Mouse (Mus musculus): ENCODE data around the gene Ccrl2. TPM values are rescaled to one million over a fixed set of nuclear protein-coding genes. Genes with fewer than 3 reads are reported as not detected.

The Ccrl2 gene
- polyA plus RNA-seq, 1 experiment from 2014 or later, result 2.7 TPM

DNA sequence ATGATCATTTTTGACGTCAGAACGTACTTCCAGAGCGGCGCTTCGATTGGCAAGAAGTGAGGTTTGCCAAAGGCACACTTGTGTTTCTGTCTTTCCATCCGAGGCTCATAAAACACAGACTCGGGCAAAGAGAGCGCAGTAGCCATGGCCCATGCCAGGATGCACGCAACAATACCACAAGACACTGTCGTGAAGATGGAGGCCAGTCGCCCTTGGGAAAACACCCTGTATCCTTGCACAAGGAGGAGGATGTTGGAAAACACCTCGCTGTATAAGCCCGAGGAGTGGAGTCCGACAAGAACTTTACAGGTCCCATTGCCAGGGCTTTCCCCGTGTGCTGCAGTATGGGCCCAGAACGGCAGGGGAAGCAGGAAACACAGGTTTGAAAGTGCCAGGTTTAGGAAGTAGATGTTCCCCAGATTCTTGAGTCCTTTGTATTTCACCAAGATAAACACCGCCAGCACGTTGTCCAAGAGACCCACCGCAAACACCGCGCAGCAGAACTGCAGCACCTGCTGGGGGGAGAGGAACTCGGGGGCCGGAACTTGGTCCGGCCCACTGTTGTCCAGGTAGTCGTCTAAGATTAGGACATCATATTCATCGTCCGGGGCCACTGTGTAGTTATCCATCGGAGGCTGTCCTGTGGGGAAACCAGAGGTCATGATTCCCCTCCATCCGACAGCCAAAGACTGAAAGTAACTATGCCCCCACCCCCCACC, 1.4 kb downstream of the Ccrl2 start:
- Histone ChIP-seq H3K9ac (ENCODE audit: low read depth, low read length) (peak overlapping the region; percentile 55; the same call in 1 of the 2 replicates), H3K9me3 (replicated peaks; ENCODE audit: low read length) (no peaks in the 10 kb centered on the region), H3K27ac (no peak overlapping the region), H3K27me3 (ENCODE audit: insufficient read depth, low read length) (no peaks in the 10 kb centered on the region), H3K4me1 (replicated peaks; ENCODE audit: insufficient read depth, low read length) (peaks cover 8% of the 10 kb centered on the region), H3K4me3 (replicated peaks; ENCODE audit: low read depth, low read length) (peak overlapping the region; percentile 48), H3K36me3 (ENCODE audit: insufficient read depth, low read length) (no peaks in the 10 kb centered on the region), H3K4me2 (ENCODE audit: low read length) (peak overlapping the region; percentile 74)
- no peak for TF ChIP-seq CTCF (IDR thresholded peaks at IDR 0.05; ENCODE audit: low read depth)
- DNase-seq (ENCODE audit: low spot score) (no peak), ATAC-seq (replicated peaks; ENCODE audit: low FRiP score, low read depth) (no peak)
- 62% methylated on average over 29 of the region's 29 CpGs for WGBS

DNA sequence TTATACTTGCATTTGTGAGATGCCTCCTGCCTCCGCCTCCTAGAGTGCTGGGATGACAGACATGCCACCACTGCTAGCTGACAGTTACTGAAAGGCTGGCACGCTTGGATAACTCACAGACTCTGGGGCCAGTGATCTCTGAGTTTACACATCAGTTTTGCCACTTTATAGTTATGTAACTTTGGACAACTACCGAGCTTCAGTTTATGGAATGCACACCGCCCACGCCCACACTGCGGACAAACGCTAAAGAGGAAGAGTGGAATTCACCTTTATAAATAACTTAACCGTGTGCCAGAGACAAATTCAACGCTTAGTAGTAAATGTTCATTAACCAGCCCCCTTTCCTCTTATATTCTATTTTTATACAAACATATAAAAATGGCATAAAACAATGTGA, 2.4 kb downstream of the Ccrl2 start:
- H3K27ac ChIP-seq, result no peak overlapping the region
- no peaks in the 10 kb centered on the region for H3K27me3 ChIP-seq (ENCODE audit: insufficient read depth, low read length)
- no peak overlapping the region for H3K4me3 ChIP-seq (replicated peaks; ENCODE audit: low read depth, low read length)
- H3K36me3 ChIP-seq (ENCODE audit: insufficient read depth, low read length), result no peaks in the 10 kb centered on the region
- H3K4me2 ChIP-seq (ENCODE audit: low read length), result no peak overlapping the region
- ATAC-seq (replicated peaks; ENCODE audit: low FRiP score, low read depth) (no peak), DNase-seq (ENCODE audit: low spot score) (no peak)
- H3K4me1 ChIP-seq (replicated peaks; ENCODE audit: insufficient read depth, low read length), result peaks cover 8% of the 10 kb centered on the region
- H3K9me3 ChIP-seq (replicated peaks; ENCODE audit: low read length), result no peaks in the 10 kb centered on the region
- H3K9ac ChIP-seq (ENCODE audit: low read depth, low read length), result no peak overlapping the region
- no peak for TF ChIP-seq CTCF (IDR thresholded peaks at IDR 0.05; ENCODE audit: low read depth)
- 65% methylated on average over 9 of the region's 9 CpGs for WGBS

DNA sequence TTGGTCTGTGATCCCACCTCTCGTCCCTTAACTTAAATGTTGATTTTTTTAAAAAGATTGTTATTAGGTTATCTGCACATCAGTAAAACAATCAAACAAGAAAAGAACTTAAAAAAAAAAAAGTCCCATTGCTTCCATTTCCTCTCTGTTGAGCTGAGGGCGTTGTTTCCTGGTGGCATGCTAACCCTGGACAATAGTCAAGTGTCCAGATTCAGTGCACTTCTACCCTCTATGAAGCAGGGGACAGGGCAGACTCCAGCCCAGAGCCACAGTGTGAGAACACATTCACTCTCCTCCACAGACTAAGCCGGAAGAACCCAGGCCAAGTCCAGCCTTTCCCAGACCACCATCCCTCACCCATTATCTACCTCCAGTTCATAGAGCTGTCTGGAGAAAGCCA, 8.9 kb downstream of the Ccrl2 start:
- no peak overlapping the region for H3K9ac ChIP-seq (ENCODE audit: low read depth, low read length)
- no peak for ATAC-seq (replicated peaks; ENCODE audit: low FRiP score, low read depth)
- TF ChIP-seq CTCF (IDR thresholded peaks at IDR 0.05; ENCODE audit: low read depth), result no peak
- no peaks in the 10 kb centered on the region for H3K4me1 ChIP-seq (replicated peaks; ENCODE audit: insufficient read depth, low read length)
- DNase-seq (ENCODE audit: low spot score), result no peak
- H3K27ac ChIP-seq, result no peak overlapping the region
- H3K4me3 ChIP-seq (replicated peaks; ENCODE audit: low read depth, low read length), result no peak overlapping the region
- no peaks in the 10 kb centered on the region for H3K27me3 ChIP-seq (ENCODE audit: insufficient read depth, low read length)
- H3K36me3 ChIP-seq (ENCODE audit: insufficient read depth, low read length), result no peaks in the 10 kb centered on the region
- no peaks in the 10 kb centered on the region for H3K9me3 ChIP-seq (replicated peaks; ENCODE audit: low read length)
- 70% methylated on average over 3 of the region's 3 CpGs for WGBS
- no peak overlapping the region for H3K4me2 ChIP-seq (ENCODE audit: low read length)

DNA sequence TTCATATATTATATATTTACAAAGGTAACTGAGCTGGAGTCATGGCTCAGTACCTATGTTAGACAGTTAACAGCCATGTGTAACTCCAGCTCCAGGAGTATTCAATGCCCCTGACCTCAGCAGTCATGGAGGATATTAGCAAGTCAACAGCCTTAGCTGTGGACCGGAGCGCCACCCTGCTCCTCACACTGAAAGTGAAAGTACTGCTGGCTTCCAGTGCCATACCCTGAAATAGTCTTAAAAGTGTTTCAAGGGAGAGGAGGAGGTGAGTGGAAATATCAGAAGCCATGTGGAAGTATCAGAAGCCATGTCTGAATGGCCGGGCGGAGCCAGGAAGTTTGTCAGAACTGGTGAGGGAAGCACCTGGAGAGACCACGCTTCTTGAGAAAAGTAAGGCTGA, 10.1 kb downstream of the Ccrl2 start:
- Histone ChIP-seq H3K4me1 (replicated peaks; ENCODE audit: insufficient read depth, low read length) (no peaks in the 10 kb centered on the region), H3K9ac (ENCODE audit: low read depth, low read length) (no peak overlapping the region), H3K4me3 (replicated peaks; ENCODE audit: low read depth, low read length) (no peak overlapping the region), H3K4me2 (ENCODE audit: low read length) (no peak overlapping the region), H3K27me3 (ENCODE audit: insufficient read depth, low read length) (no peaks in the 10 kb centered on the region), H3K36me3 (ENCODE audit: insufficient read depth, low read length) (no peaks in the 10 kb centered on the region), H3K9me3 (replicated peaks; ENCODE audit: low read length) (no peaks in the 10 kb centered on the region), H3K27ac (no peak overlapping the region)
- no peak for DNase-seq (ENCODE audit: low spot score)
- 91% methylated on average over 5 of the region's 5 CpGs for WGBS
- ATAC-seq (replicated peaks; ENCODE audit: low FRiP score, low read depth), result no peak
- TF ChIP-seq CTCF (IDR thresholded peaks at IDR 0.05; ENCODE audit: low read depth), result no peak

DNA sequence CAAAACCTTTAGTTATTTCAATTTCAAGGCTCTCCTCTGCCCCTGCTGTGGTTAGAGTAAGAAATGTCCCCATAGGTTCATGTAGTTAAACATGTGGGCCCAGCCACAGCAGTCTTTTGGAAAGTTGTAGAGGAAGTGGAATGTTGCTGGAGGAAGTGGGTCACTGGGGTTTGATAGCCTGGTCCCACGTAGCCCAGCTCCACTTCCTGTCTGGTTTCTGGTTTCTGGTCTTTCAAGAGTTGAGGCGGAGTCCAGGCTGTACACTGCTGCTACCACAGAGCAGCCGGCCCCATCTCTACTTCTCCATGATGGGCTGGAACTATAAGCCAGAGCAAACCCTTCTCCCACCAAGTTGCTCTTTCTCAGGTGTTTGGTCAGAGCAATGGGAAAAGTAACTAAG, 11.1 kb downstream of the Ccrl2 start:
- ATAC-seq (replicated peaks; ENCODE audit: low FRiP score, low read depth), result no peak
- Histone ChIP-seq H3K9ac (ENCODE audit: low read depth, low read length) (no peak overlapping the region), H3K27ac (no peak overlapping the region), H3K4me2 (ENCODE audit: low read length) (no peak overlapping the region), H3K4me3 (replicated peaks; ENCODE audit: low read depth, low read length) (no peak overlapping the region), H3K4me1 (replicated peaks; ENCODE audit: insufficient read depth, low read length) (no peaks in the 10 kb centered on the region), H3K36me3 (ENCODE audit: insufficient read depth, low read length) (no peaks in the 10 kb centered on the region), H3K27me3 (ENCODE audit: insufficient read depth, low read length) (no peaks in the 10 kb centered on the region), H3K9me3 (replicated peaks; ENCODE audit: low read length) (no peaks in the 10 kb centered on the region)
- no peak for TF ChIP-seq CTCF (IDR thresholded peaks at IDR 0.05; ENCODE audit: low read depth)
- DNase-seq (ENCODE audit: low spot score), result peak; percentile 28
- WGBS, result 62% methylated on average over 3 of the region's 3 CpGs

DNA sequence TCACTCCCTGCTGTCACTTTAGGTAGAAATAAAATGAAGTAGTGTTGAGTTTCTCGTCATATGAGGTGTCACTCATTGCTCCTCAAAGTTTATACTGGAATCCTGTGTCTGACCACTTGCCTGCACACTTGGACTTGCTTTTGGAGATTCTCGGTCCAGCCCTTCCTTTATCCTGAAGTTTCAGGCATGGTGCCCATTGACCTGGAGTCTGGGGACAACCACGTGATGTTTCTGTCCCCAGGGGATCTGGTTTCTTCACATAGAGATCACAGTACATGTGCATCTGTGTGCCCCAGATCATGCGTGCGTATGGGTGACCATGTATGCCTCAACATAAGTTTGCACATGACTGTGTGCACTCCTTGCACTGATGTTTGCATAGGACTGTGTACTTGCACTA, 15.1 kb downstream of the Ccrl2 start:
- ATAC-seq (replicated peaks; ENCODE audit: low FRiP score, low read depth) (no peak), DNase-seq (ENCODE audit: low spot score) (no peak)
- H3K4me3 ChIP-seq (replicated peaks; ENCODE audit: low read depth, low read length), result no peak overlapping the region
- no peak for TF ChIP-seq CTCF (IDR thresholded peaks at IDR 0.05; ENCODE audit: low read depth)
- WGBS, result 78% methylated on average over 5 of the region's 5 CpGs
- no peaks in the 10 kb centered on the region for H3K27me3 ChIP-seq (ENCODE audit: insufficient read depth, low read length)
- no peak overlapping the region for H3K9ac ChIP-seq (ENCODE audit: low read depth, low read length)
- H3K36me3 ChIP-seq (ENCODE audit: insufficient read depth, low read length), result no peaks in the 10 kb centered on the region
- H3K9me3 ChIP-seq (replicated peaks; ENCODE audit: low read length), result no peaks in the 10 kb centered on the region
- no peak overlapping the region for H3K4me2 ChIP-seq (ENCODE audit: low read length)
- H3K4me1 ChIP-seq (replicated peaks; ENCODE audit: insufficient read depth, low read length), result no peaks in the 10 kb centered on the region
- H3K27ac ChIP-seq, result no peak overlapping the region

DNA sequence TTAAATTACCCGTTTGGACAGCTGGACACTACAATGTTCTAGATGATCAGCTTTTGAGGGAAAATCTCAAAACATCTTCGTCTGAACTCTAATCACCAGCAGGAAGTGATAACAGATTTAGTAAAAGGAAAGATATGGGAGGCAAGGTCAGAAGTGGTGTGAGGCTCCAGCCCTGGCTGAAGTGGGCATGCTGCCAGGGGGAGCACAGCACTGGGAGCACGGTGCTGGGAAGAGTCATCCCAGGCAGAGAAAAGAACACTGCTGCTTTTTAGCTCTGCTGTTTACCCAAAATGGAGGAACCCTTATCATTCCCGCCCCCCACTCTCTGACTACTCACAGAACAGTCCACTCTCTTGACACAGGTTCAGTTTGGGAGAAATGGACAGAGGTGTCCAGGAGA, 17.4 kb downstream of the Ccrl2 start:
- Histone ChIP-seq H3K36me3 (ENCODE audit: insufficient read depth, low read length) (no peaks in the 10 kb centered on the region), H3K9me3 (replicated peaks; ENCODE audit: low read length) (no peaks in the 10 kb centered on the region), H3K4me2 (ENCODE audit: low read length) (no peak overlapping the region), H3K4me1 (replicated peaks; ENCODE audit: insufficient read depth, low read length) (no peaks in the 10 kb centered on the region), H3K4me3 (replicated peaks; ENCODE audit: low read depth, low read length) (no peak overlapping the region), H3K27ac (no peak overlapping the region), H3K9ac (ENCODE audit: low read depth, low read length) (no peak overlapping the region), H3K27me3 (ENCODE audit: insufficient read depth, low read length) (no peaks in the 10 kb centered on the region)
- TF ChIP-seq CTCF (IDR thresholded peaks at IDR 0.05; ENCODE audit: low read depth), result no peak
- WGBS, result 60% methylated on average over 4 of the region's 4 CpGs
- ATAC-seq (replicated peaks; ENCODE audit: low FRiP score, low read depth) (no peak), DNase-seq (ENCODE audit: low spot score) (no peak)

Measured in kidney, postnatal 0 days (tissue).